In the genomic region with DNA sequence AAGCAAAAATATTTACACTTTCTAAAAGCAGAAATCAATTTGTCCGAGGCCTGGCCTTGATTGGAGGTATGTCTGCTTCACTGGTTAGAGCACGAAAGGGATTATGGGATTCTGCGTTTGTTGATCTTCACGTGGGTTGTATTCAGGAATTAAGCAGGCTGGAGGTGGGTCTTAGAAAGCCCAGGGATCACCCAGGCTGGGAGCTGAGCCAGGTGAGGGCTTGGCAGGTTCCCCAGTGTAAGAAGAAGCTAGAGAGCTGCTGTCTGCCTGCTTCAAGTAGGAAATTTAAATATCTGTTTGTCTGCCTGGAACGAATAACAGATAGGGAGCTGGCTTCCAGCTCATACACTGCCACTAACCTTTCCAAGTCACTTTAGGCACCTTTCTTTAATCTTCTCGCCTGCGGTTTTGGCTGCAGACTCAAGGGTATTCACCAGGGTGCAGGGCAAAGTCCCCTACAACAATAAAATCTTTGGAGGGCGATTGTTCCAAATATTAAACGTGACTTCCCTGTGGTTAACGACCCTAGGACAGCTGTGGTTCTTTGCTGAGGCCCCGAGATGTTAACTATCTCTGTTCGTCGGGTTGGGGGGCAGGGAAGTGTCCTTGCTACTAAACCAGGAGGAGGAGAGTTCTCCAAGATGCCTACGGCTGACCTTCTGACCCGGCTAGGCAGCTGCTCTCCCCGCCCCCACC, we compare ENCODE assay signal across 8 mouse cellular contexts.
DNase-seq lines count a peak whose midpoint lies in the region; ATAC-seq lines count a peak whose summit lies in the region.

No protein-coding gene starts in this region.

- H3K9me3 ChIP-seq in hindbrain, embryonic 14.5 days (ENCODE audit: control insufficient read depth, low read length): no peaks in the 10 kb centered on the region
- no peaks in the 10 kb centered on the region for H3K9me3 ChIP-seq in limb, embryonic 15.5 days
- no peaks in the 10 kb centered on the region for H3K9me3 ChIP-seq in midbrain, embryonic 15.5 days

- H3K4me3 ChIP-seq in hindbrain, embryonic 14.5 days (replicated peaks; ENCODE audit: low read length): no peak overlapping the region
- H3K4me3 ChIP-seq in limb, embryonic 15.5 days: no peak overlapping the region
- no peak overlapping the region for H3K4me3 ChIP-seq in midbrain, embryonic 15.5 days

- peak; percentile 25 for DNase-seq in adrenal gland, postnatal 14 days
- no peak for DNase-seq in adrenal gland, adult 8-10 months
- peak; percentile 35 to 54 for DNase-seq in gastrocnemius, adult 8-10 months (ENCODE audit: low spot score in 2 of 2)
- DNase-seq in hindbrain, embryonic 14.5 days (ENCODE audit: low spot score): no peak
- DNase-seq in cerebellum, adult 9-11 months: no peak

- H3K9ac ChIP-seq in hindbrain, embryonic 14.5 days: no peak overlapping the region
- no peak overlapping the region for H3K9ac ChIP-seq in limb, embryonic 15.5 days
- no peak overlapping the region for H3K9ac ChIP-seq in midbrain, embryonic 15.5 days

- peaks cover 25% of the 10 kb centered on the region for H3K4me1 ChIP-seq in hindbrain, embryonic 14.5 days (replicated peaks; ENCODE audit: control insufficient read depth, insufficient read depth, low read length)
- H3K4me1 ChIP-seq in limb, embryonic 15.5 days: peaks cover 25% of the 10 kb centered on the region
- H3K4me1 ChIP-seq in midbrain, embryonic 15.5 days: peaks cover 20% of the 10 kb centered on the region

- H3K4me2 ChIP-seq in hindbrain, embryonic 14.5 days (replicated peaks): peak overlapping the region; percentile 52
- peak overlapping the region; percentile 44 for H3K4me2 ChIP-seq in limb, embryonic 15.5 days
- H3K4me2 ChIP-seq in midbrain, embryonic 15.5 days: peak overlapping the region; percentile 59; the same call in 1 of the 2 replicates

- 7% methylated on average over 16 of the region's 16 CpGs for WGBS in hindbrain, embryonic 14.5 days
- 4% methylated on average over 16 of the region's 16 CpGs for WGBS in limb, embryonic 15.5 days
- WGBS in midbrain, embryonic 15.5 days: 5% methylated on average over 16 of the region's 16 CpGs

- ATAC-seq in hindbrain, embryonic 14.5 days (ENCODE audit: low FRiP score): no peak
- ATAC-seq in limb, embryonic 15.5 days (ENCODE audit: insufficient number of reproducible peaks, low FRiP score, low TSS enrichment, low read depth): 0 out of 2 replicates have a peak, but pooled peaks have one; percentile 6
- peak; percentile 12; the same call in 1 of the 2 replicates for ATAC-seq in midbrain, embryonic 15.5 days (replicated peaks)
- no peak for ATAC-seq in erythroid progenitor cell, adult 5-6 weeks (replicated peaks; ENCODE audit: low FRiP score, poor library complexity, severe bottlenecking)

- no peaks in the 10 kb centered on the region; the same call in 1 of the 2 replicates for H3K27me3 ChIP-seq in hindbrain, embryonic 14.5 days (ENCODE audit: control insufficient read depth, insufficient read depth, low read length)
- H3K27me3 ChIP-seq in limb, embryonic 15.5 days: peaks cover 6% of the 10 kb centered on the region; the same call in 1 of the 2 replicates
- H3K27me3 ChIP-seq in midbrain, embryonic 15.5 days (replicated peaks): 0 out of 2 replicates have a peak, but pooled peaks cover 4% of the 10 kb centered on the region

- H3K27ac ChIP-seq in hindbrain, embryonic 14.5 days: no peak overlapping the region
- peak overlapping the region; percentile 44; the same call in 1 of the 2 replicates for H3K27ac ChIP-seq in limb, embryonic 15.5 days
- H3K27ac ChIP-seq in midbrain, embryonic 15.5 days: no peak overlapping the region

- H3K36me3 ChIP-seq in hindbrain, embryonic 14.5 days (replicated peaks; ENCODE audit: control insufficient read depth, insufficient read depth): no peaks in the 10 kb centered on the region
- no peaks in the 10 kb centered on the region for H3K36me3 ChIP-seq in limb, embryonic 15.5 days
- no peaks in the 10 kb centered on the region for H3K36me3 ChIP-seq in midbrain, embryonic 15.5 days (replicated peaks)

Comparison
In these comparisons a context has a peak if more than half of its experiments do, and no peak if none do; other contexts are left out.
1. DNase-seq: peak in adrenal gland, postnatal 14 days (single experiment) and gastrocnemius, adult 8-10 months (2 of 2); none in adrenal gland, adult 8-10 months (single experiment), hindbrain, embryonic 14.5 days (single experiment) and cerebellum, adult 9-11 months (single experiment).
2. ATAC-seq: peak in limb, embryonic 15.5 days (single experiment) and midbrain, embryonic 15.5 days (single experiment); none in hindbrain, embryonic 14.5 days (single experiment) and erythroid progenitor cell, adult 5-6 weeks (single experiment).
3. Peak in every context shown above with its lines, with median percentiles within 50 percentile points of each other: H3K4me2 ChIP-seq.